Mouse (Mus musculus): ENCODE results near the gene Serp2. TPM values are rescaled to one million over a fixed set of nuclear protein-coding genes. Genes with fewer than 3 reads are reported as not detected.

The Serp2 gene
- polyA plus RNA-seq, 1 experiment from 2014 or later: 10.0 TPM

Other genes starting within 250 kb of the Serp2 start
- gene Tsc22d1, start 141.9 kb downstream of the Serp2 start, polyA plus RNA-seq (2015; fragmentation: Nextera tagmentation; extraction: Ambion mirVana): 386 and 396 TPM in 2 replicates